Mouse (Mus musculus): ENCODE measurements at regions not wholly inside any gene's neighbourhood (a gene's known extent, or its start where the extent isn't known, plus 50 kb on each side); places are given as distances from the start of the nearest gene placed in this dataset.

DNA sequence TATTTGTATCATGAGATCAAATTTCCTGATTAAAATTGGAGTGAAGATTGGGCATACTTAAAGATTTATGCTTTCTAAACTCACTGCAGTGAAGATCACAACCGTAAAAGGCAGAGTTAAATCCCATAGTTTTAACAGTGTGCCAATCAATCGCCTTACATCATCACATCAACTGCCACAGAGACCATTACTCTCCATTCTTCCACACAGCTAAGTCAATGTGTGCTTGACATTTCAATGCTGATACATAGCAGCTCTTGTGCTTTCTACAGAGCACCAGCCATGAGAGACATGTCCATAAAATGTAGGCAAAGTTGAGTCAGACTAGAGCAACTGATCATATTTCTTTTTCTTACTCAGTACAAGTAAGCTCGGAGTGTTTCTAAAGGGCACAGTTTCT lies 530.9 kb upstream of the Gje1 start:
- ATAC-seq: no peak
- 92% methylated on average over 3 of the region's 3 CpGs for WGBS
- Histone ChIP-seq H3K27ac (no peak overlapping the region), H3K4me1 (replicated peaks) (no peaks in the 10 kb centered on the region), H3K4me3 (replicated peaks) (no peak overlapping the region), H3K9ac (replicated peaks) (no peak overlapping the region), H3K36me3 (no peaks in the 10 kb centered on the region), H3K27me3 (no peaks in the 10 kb centered on the region), H3K9me3 (no peaks in the 10 kb centered on the region), H3K4me2 (replicated peaks) (no peak overlapping the region)

DNA sequence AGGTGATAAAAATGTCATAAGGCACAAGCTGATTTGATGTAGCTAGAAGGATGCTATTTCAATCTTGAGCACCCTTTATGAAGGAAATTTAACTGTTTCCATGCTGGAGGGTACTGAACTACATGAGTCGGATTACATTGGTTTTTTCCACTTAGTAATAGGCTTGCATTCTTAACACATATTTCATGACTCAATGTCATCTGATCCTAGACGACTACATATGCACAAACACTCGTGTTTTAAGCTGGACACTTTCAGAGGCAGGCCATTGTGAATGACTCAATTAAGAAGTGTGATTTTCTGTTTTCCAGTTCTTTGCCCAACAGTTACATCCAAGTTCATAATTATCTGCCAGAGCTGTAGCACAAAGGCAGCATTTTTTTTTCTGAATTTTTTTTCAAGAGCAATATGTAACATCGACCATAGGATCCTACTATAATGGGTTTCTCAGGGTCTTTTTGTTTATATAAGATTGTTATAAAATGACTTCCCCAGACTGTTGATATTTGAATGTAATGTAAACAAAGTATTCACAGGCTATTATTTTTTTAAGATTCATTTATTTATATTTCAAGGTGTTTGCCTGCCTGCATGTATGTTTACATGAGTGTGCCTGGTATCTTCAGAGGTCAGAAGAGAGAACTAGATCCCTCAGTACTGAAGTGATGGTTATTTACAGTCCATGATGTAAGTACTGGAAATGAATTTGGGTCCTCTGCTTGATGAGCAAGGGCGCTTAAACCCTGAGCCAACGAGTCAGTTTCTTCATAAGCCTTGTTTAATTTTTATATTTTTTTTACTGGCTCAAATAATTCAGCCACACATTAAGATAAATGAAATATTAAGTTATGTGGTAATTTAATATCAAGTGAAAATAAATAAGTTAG lies 526.6 kb upstream of the Gje1 start:
- no peaks in the 10 kb centered on the region for H3K36me3 ChIP-seq
- no peak overlapping the region for H3K27ac ChIP-seq
- H3K9me3 ChIP-seq: no peaks in the 10 kb centered on the region
- no peak overlapping the region for H3K4me3 ChIP-seq (replicated peaks)
- whole genome bisulfite sequencing: 82% methylated on average over 6 of the region's 6 CpGs
- H3K27me3 ChIP-seq: no peaks in the 10 kb centered on the region
- H3K4me1 ChIP-seq (replicated peaks): no peaks in the 10 kb centered on the region
- no peak for ATAC-seq
- H3K9ac ChIP-seq (replicated peaks): no peak overlapping the region
- H3K4me2 ChIP-seq (replicated peaks): no peak overlapping the region

DNA sequence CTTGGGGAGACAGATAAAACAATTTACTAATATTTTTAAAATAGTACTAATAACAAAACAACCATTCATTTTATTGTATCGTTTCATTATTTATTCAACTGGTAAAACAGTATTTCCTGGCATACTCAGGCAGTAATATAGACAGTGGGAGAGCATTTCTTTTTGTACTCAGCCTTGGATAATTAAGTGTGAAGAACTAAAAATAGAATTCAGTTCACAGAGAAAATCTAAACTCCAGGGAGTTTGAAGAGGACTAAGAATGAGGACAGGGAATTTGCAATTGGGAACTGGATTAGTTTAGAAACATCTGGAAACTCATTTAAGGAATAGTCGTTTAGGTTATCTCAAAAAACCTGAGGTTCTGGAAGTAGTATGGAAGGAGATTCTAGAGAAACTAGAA lies 525.4 kb upstream of the Gje1 start:
- 70% methylated on average over 2 of the region's 2 CpGs for WGBS
- Histone ChIP-seq H3K9ac (replicated peaks) (no peak overlapping the region), H3K27ac (no peak overlapping the region), H3K9me3 (no peaks in the 10 kb centered on the region), H3K27me3 (no peaks in the 10 kb centered on the region), H3K36me3 (no peaks in the 10 kb centered on the region), H3K4me2 (replicated peaks) (no peak overlapping the region), H3K4me1 (replicated peaks) (no peaks in the 10 kb centered on the region), H3K4me3 (replicated peaks) (no peak overlapping the region)
- ATAC-seq: no peak

DNA sequence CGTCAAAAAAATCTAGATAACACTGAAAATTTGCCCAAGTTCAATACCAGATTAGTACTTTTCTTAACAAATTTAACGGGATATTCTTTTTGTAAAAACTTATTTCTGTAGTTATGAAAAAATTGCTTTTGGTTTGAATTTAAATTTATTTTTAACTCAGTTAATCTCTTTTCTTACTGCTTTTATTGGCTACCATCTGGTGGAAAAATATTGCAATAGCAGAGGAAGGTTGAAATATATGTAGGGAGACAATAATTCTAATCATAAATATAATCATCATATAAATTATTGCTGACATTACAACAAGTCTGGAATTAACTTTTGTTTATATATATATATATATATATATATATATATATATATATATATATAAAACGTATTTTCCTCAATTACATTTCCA lies 500.9 kb upstream of the Gje1 start:
- Histone ChIP-seq H3K4me1 (replicated peaks) (no peaks in the 10 kb centered on the region), H3K9ac (replicated peaks) (no peak overlapping the region), H3K4me2 (replicated peaks) (no peak overlapping the region), H3K27ac (no peak overlapping the region), H3K4me3 (replicated peaks) (no peak overlapping the region), H3K27me3 (no peaks in the 10 kb centered on the region), H3K36me3 (no peaks in the 10 kb centered on the region), H3K9me3 (no peaks in the 10 kb centered on the region)
- no peak for ATAC-seq
- 91% methylated on average over 3 of the region's 3 CpGs for WGBS

DNA sequence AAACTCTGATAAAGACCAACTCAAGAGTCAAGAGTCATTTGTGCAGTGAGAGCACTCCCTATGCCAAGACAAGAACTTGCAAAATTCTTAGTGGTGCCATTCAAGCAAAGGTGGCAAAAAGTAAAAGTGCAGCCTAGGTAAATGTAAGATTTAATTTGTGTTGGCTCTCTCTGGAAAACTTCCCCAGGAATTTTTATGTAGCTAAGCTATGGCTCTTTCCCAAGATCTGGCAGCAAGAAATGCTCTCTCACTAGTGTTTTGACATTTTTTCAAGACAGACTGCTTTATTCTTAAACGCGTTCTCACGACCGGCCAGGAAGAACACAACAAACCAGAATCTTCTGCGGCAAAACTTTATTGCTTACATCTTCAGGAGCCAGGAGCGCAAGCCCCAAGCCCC lies 461.6 kb upstream of the Gje1 start:
- H3K4me1 ChIP-seq (replicated peaks): no peaks in the 10 kb centered on the region
- H3K36me3 ChIP-seq: no peaks in the 10 kb centered on the region
- 98% methylated on average over 6 of the region's 6 CpGs for whole genome bisulfite sequencing
- H3K4me3 ChIP-seq (replicated peaks): no peak overlapping the region
- H3K9ac ChIP-seq (replicated peaks): no peak overlapping the region
- no peaks in the 10 kb centered on the region for H3K27me3 ChIP-seq
- H3K4me2 ChIP-seq (replicated peaks): no peak overlapping the region
- no peak overlapping the region for H3K27ac ChIP-seq
- H3K9me3 ChIP-seq: no peaks in the 10 kb centered on the region
- no peak for ATAC-seq

DNA sequence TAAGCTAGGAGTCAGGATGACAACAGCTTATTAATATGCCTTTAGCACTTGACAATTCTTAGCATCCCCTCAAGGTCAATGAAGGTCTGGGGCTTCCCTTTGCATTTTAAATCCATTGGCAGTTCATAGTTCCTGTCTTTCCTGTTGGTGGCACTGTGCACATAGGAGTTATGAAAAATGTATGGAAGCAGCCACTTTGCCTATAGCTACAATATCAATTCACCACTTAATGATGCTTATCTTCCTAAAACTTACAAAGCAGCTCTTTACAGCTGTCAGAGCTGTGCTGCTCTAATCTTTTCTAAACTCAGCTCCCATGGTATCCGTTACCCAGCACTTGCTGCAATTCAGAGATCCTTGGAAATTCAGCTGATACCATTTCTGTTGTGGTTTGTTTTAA lies 456.4 kb upstream of the Gje1 start:
- no peak overlapping the region for H3K9ac ChIP-seq (replicated peaks)
- no peaks in the 10 kb centered on the region for H3K36me3 ChIP-seq
- no peak overlapping the region for H3K4me2 ChIP-seq (replicated peaks)
- ATAC-seq: no peak
- H3K27me3 ChIP-seq: no peaks in the 10 kb centered on the region
- no peak overlapping the region for H3K27ac ChIP-seq
- WGBS: 63% methylated on average over 1 of the region's 1 CpGs
- no peaks in the 10 kb centered on the region for H3K4me1 ChIP-seq (replicated peaks)
- no peak overlapping the region for H3K4me3 ChIP-seq (replicated peaks)
- H3K9me3 ChIP-seq: no peaks in the 10 kb centered on the region

DNA sequence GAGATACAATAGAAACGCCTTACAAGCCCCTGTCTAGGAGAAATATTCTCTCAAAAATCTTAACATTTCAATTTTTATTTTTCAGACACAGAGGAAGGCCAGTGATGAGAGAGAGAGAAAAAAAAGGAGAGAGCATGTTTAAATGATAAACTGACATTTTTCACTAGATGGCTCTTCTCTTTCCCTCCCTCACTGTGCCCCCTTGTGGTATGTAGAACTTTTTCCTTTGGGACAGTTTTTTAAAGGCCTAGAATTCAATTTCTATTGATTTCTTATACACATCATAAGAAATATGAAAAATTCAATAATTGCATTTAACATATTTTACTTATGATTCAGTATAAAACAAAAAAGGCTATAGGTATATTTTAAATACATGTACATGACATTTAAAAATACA lies 454.5 kb upstream of the Gje1 start:
- no peaks in the 10 kb centered on the region for H3K27me3 ChIP-seq
- H3K4me3 ChIP-seq (replicated peaks): no peak overlapping the region
- H3K27ac ChIP-seq: no peak overlapping the region
- no peaks in the 10 kb centered on the region for H3K36me3 ChIP-seq
- no peak for ATAC-seq
- WGBS: 66% methylated on average over 1 of the region's 1 CpGs
- no peaks in the 10 kb centered on the region for H3K9me3 ChIP-seq
- no peak overlapping the region for H3K9ac ChIP-seq (replicated peaks)
- H3K4me1 ChIP-seq (replicated peaks): no peaks in the 10 kb centered on the region
- H3K4me2 ChIP-seq (replicated peaks): no peak overlapping the region

DNA sequence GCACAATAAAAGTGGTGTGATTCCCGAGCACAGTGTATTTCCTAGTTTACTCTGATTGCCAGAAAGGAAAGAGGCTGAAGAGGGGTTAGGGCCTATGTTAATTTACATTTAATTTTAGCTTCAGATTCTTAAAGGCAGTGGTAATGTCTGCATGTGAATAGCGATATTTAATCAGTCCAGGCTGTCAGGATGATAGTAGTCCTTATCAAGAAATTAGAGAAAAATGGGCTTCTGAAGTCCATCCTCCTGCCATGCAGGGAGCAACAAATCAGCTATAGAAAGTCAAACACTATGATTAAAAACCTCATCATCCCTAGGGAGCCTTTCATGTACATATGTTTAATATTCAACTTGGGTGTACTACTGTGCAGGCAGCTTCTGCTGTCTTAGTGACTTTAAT lies 422.7 kb upstream of the Gje1 start:
- H3K9ac ChIP-seq (replicated peaks): no peak overlapping the region
- no peaks in the 10 kb centered on the region for H3K27me3 ChIP-seq
- H3K4me1 ChIP-seq (replicated peaks): no peaks in the 10 kb centered on the region
- H3K27ac ChIP-seq: no peak overlapping the region
- no peak overlapping the region for H3K4me3 ChIP-seq (replicated peaks)
- H3K9me3 ChIP-seq: no peaks in the 10 kb centered on the region
- WGBS: 67% methylated on average over 2 of the region's 2 CpGs
- H3K36me3 ChIP-seq: no peaks in the 10 kb centered on the region
- no peak overlapping the region for H3K4me2 ChIP-seq (replicated peaks)
- ATAC-seq: peak; percentile 37; the same call in 1 of the 2 replicates
